Mouse (Mus musculus): Measurements from ENCODE around the gene Maml1. TPM values are rescaled to one million over a fixed set of nuclear protein-coding genes. Genes with fewer than 3 reads are reported as not detected.

Gene Maml1
- total RNA-seq (2023): 10 to 100 TPM; 43.5 to 46.7 TPM

GRCm38 (mm10) chr11:50292190-50292855 is at the start of gene Maml1:
Gene Maml1 (minus strand): TSS chr11:50292311.

GRCm38 (mm10) chr11:50325496-50326301 is 33.6 kb upstream of the Maml1 start, which contains the start of gene Canx:
Gene Canx (minus strand): TSS chr11:50325673.

GRCm38 (mm10) chr11:50238324-50238723 is 53.8 kb downstream of the Maml1 start, which contains the start of gene Ltc4s:
Gene Ltc4s (minus strand): TSS chr11:50238616.

GRCm38 (mm10) chr11:50210505-50211151 is 81.5 kb downstream of the Maml1 start, which contains the start of the genes Sqstm1 and Mgat4b:
Gene Sqstm1 (minus strand): TSS chr11:50210827.
Gene Mgat4b (plus strand): TSS chr11:50210890.

Other genes with a start within 250 kb of the Maml1 start
- 10 to 100 TPM; 57.0 to 57.3 TPM for gene Tbc1d9b, start 160.9 kb downstream of the Maml1 start, total RNA-seq (2023)
- 1 to 10 TPM; 3.4 to 4.8 TPM for gene Mrnip, start 117.9 kb downstream of the Maml1 start, total RNA-seq (2023)
- 100 to 1,000 TPM; 279 to 286 TPM for gene Sqstm1, start 81.5 kb downstream of the Maml1 start, total RNA-seq (2023)
- gene Mgat4b, start 81.4 kb downstream of the Maml1 start, total RNA-seq (2023): 10 to 100 TPM; 18.2 to 18.6 TPM
- gene Ltc4s, start 53.7 kb downstream of the Maml1 start, total RNA-seq (2023): under 1 TPM; 0.83 to 0.99 TPM
- gene Canx, start 33.4 kb upstream of the Maml1 start, total RNA-seq (2023): 100 to 1,000 TPM; 213 to 218 TPM
- gene Cby3, start 62.2 kb upstream of the Maml1 start, total RNA-seq (2023): not detected
- gene Hnrnph1, start 84.7 kb upstream of the Maml1 start, total RNA-seq (2023): 100 to 1,000 TPM; 504 to 536 TPM
- gene Rufy1, start 138.8 kb upstream of the Maml1 start, total RNA-seq (2023): 10 to 100 TPM; 24.7 to 28.1 TPM